ENCODE assay signal across 20 mouse cellular contexts in the genomic region with DNA sequence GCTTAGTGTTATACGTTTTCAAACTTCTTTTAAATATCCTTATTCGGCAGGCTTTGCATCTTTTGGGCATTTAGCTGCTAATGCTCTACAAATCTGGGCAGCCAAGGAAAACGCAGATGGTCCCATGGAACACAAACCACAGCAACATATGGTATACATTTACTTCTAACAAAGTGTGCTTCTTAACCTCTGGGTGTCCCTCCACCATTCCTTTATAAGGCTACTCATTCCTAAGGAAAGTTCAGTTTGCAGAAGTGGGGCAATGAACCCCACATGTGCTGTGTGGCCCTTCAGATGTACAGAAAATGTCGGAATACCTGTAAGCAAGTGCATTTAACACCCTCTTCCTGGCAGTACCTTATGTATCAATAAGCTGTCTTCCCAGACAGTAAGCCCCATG. TPM values are rescaled to one million over a fixed set of nuclear protein-coding genes. Genes with fewer than 3 reads are reported as not detected.
"Had no signal": no experiment of that assay in that cellular context is flagged by ENCODE, and none has a peak within 500 bp of the region (broad histone marks: within the 10 kb centered on the region; RNA-seq: fewer than 3 reads in every experiment).

No protein-coding gene starts in this region.

- H3K9ac ChIP-seq: liver, embryonic 15.5 days; neural tube, embryonic 13.5 days had no signal

- ATAC-seq: lung, postnatal 0 days; midbrain, embryonic 16.5 days had no signal

- DNase-seq: kidney, adult 8-10 months; kidney, postnatal 25 days; lung, adult 2 months; lung, postnatal 4 days; retina, postnatal 1 day; right cerebral cortex, postnatal 4 days; spleen, adult 18-20 months; thymus, adult 2 months; thymus, postnatal 25 days had no signal

- H3K4me2 ChIP-seq: liver, embryonic 11.5 days; liver, embryonic 15.5 days; neural tube, embryonic 13.5 days had no signal

- H3K9me3 ChIP-seq: liver, embryonic 15.5 days; midbrain, embryonic 10.5 days; neural tube, embryonic 13.5 days had no signal

- H3K36me3 ChIP-seq: liver, embryonic 15.5 days; midbrain, embryonic 10.5 days; neural tube, embryonic 13.5 days had no signal

- H3K4me3 ChIP-seq: left cerebral cortex, adult 2 months; liver, embryonic 15.5 days; midbrain, embryonic 10.5 days; neural tube, embryonic 13.5 days had no signal

- H3K27ac ChIP-seq: left cerebral cortex, adult 2 months; liver, embryonic 15.5 days; midbrain, embryonic 10.5 days; neural tube, embryonic 13.5 days had no signal

RNA-seq across cellular contexts. Expression of a gene that starts 14.1 kb away (rescaled TPM):
- total RNA-seq: layer of hippocampus, postnatal 25 days; left cerebral cortex, adult 2 months; left cerebral cortex, postnatal 14 days; megakaryocyte, adult 5-6 weeks had no signal
- polyA plus RNA-seq: stomach, embryonic 14.5 days had no signal
